Mouse (Mus musculus) macrophage (primary cell): ENCODE data around the gene 4930558K02Rik. TPM values are rescaled to one million over a fixed set of nuclear protein-coding genes. Genes with fewer than 3 reads are reported as not detected.
A peak's percentile ranks its signal among the peaks of the same experiment; 100 is the strongest.

Experiments used
- H3K27ac ChIP-seq: fragments of 350-480 bp; formaldehyde crosslinking; 2 replicates; pipeline ENCODE4 v1.9.0; 2021
- H3K36me3 ChIP-seq: fragments of 350-480 bp; formaldehyde crosslinking; 2 replicates; pipeline ENCODE4 v1.9.0; 2021; ENCODE audit errors: inconsistent target
- H3K4me3 ChIP-seq: fragments of 350-480 bp; formaldehyde crosslinking; 2 replicates; pipeline ENCODE4 v1.9.0; 2021; ENCODE audit errors: inconsistent target
- H3K79me2 ChIP-seq: fragments of 350-480 bp; formaldehyde crosslinking; 2 replicates; pipeline ENCODE4 v1.9.0; 2021; ENCODE audit errors: inconsistent target
- WGBS: methylation state at CpG from one replicate; pipeline ENCODE4 v1.1.7; 2026; ENCODE audit warnings: inconsistent platforms; ENCODE audit not compliant: missing documents; 5-methylcytosine and 5-hydroxymethylcytosine counted together
- polyA plus RNA-seq: library from polyadenylated mRNA; stranded (reverse); fragments of 250-400 nt; gene quantifications from 3 replicates; pipeline ENCODE4 v1.2.4, GENCODE M21; 2018; ENCODE audit warnings: inconsistent platforms

4930558K02Rik gene
- polyA plus RNA-seq, 1 experiment from 2014 or later = not detected

DNA sequence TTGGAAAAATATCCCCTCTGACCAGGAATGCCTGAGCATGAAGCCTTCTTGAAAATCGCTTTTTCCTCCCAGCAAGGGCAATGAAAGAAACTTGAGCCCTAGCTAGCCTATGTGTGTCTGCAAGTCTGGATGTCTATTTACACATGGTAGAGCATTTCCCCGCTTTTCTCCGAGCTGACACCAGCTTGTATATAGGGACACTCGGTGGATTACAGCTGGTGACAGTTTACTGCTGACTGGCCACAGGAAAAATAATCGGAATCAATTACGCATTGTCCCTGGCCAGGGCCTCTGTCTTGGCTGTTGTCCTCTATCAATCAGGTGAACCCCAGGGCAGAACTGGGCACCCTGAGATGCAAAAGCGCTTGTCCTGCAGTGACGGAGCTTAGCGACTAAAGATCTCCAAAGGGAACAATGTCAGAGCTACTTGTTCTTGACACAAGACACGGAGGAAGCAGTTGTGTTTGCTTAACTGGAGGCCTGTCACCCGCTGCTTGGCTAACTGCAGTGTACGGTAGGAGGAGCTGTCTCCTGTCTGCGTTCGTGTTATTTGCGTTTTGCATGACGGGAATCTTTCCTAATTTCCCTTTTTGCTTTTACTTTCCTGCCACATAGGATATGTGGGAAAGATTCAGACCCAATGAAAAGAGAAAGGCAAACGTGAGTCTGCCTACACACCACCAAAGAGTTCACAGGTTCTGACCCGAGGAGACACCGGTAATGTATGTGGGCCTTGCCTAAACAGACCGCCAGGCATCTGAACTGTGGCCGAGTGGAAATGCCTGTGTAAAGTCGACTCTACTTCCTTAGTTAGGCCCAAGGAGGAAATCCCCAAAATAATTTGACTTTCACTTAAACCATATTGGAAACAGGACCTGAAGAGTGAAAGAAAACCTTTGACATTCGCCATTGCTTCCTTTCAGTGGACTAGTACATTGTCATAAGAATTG lies 25.7 kb upstream of the 4930558K02Rik start:
- H3K36me3 ChIP-seq = no peaks in the 10 kb centered on the region
- H3K27ac ChIP-seq = peak overlapping the region; percentile 55
- H3K79me2 ChIP-seq = no peaks in the 10 kb centered on the region
- H3K4me3 ChIP-seq = peak overlapping the region; percentile 8; the same call in 1 of the 2 replicates
- 27% methylated on average over 23 of the region's 23 CpGs for WGBS

DNA sequence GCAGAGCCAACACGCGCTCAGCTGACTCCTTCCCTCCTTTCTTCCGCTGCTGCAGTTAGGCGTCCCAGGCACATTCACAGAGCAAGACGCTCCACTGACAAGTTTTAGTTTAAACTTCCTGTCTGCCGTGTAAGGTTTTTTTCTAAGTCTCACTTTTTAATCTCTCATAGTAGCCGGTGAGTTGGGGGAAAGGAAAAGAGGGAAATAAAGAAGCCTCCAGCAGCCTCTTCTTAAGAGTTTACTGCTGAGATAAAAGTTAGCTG lies 25.0 kb upstream of the 4930558K02Rik start:
- WGBS = 48% methylated on average over 7 of the region's 7 CpGs
- Histone ChIP-seq H3K27ac (no peak overlapping the region), H3K36me3 (no peaks in the 10 kb centered on the region), H3K4me3 (no peak overlapping the region), H3K79me2 (no peaks in the 10 kb centered on the region)

GRCm38 (mm10) chr1:162003729-162004517 lies 24.5 kb upstream of the 4930558K02Rik start:
- Histone ChIP-seq H3K36me3 (no peaks in the 10 kb centered on the region), H3K4me3 (no peak overlapping the region), H3K79me2 (no peaks in the 10 kb centered on the region), H3K27ac (no peak overlapping the region)
- WGBS = 74% methylated on average over 14 of the region's 14 CpGs

GRCm38 (mm10) chr1:162001328-162001727 lies 21.9 kb upstream of the 4930558K02Rik start:
- no peaks in the 10 kb centered on the region for H3K79me2 ChIP-seq
- 88% methylated on average over 7 of the region's 8 CpGs for WGBS
- no peaks in the 10 kb centered on the region for H3K36me3 ChIP-seq
- H3K4me3 ChIP-seq = no peak overlapping the region
- no peak overlapping the region for H3K27ac ChIP-seq

DNA sequence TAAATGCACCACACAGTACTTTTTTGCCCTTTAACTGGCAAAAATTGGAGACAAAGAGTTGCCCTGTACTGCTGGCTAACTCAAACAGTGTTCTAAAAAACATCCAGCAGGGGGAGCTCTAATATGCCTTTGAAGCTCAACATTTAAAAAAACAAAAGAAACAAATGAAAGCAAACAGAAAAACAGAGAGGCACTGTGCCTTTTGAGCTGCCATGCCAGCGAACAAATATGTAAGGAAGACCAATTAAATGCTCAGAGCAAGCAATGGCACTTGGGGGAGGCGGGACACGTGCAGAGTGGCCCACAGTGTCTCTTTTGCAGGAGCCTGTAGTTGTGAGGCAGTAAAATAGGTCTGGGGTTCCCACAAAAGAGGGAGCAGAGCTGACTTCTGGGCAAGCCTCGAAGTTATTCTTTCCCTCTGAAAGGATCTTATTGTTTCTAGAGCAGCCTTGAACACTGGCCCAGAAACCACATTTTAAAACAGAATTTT lies 20.5 kb upstream of the 4930558K02Rik start:
- no peak overlapping the region for H3K4me3 ChIP-seq
- H3K36me3 ChIP-seq = no peaks in the 10 kb centered on the region
- 16% methylated on average over 4 of the region's 4 CpGs for WGBS
- H3K27ac ChIP-seq = peak overlapping the region; percentile 82
- no peaks in the 10 kb centered on the region for H3K79me2 ChIP-seq

DNA sequence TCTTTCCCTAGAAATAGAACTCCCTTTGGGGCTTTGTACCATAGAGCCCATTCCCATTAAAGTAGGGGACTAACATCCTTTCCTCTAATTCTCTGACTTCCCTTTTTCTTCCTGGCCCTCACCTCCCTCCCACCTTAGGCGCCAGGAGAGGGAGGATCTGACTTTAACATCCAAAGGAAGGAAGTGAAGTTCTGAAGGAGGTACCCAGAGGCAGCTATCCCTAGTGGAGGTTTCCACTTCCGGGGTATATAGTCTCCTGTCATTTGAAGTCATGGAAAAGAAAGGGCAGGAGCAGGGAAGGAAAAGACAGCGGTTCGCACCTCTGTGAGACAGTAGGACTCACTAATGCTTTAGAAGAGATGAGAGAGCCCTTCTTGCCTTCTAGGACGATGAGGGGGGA lies 19.9 kb upstream of the 4930558K02Rik start:
- H3K36me3 ChIP-seq = no peaks in the 10 kb centered on the region
- no peak overlapping the region for H3K4me3 ChIP-seq
- peak overlapping the region; percentile 82 for H3K27ac ChIP-seq
- no peaks in the 10 kb centered on the region for H3K79me2 ChIP-seq
- 36% methylated on average over 5 of the region's 5 CpGs for WGBS

DNA sequence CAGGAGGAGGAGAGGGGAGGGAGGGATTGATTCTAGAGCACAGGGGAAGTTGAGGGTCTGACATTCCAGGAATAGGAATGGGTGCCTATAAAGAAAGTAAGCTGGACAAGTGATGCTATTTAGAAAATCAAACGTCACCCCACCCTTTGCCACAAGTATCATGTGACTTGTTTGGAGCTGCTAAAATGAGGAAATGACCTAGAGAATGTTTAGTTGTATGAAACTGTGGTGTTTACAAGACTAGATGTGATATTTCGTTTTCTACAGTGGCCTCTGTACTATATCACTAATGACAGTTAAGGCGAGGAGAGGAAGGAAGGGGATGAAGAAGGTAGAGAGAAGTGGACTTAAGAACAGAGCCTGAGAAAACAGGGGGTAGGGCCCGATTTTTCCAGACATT lies 19.3 kb upstream of the 4930558K02Rik start:
- Histone ChIP-seq H3K36me3 (no peaks in the 10 kb centered on the region), H3K27ac (peak overlapping the region; percentile 82), H3K79me2 (no peaks in the 10 kb centered on the region), H3K4me3 (no peak overlapping the region; the same call in 1 of the 2 replicates)
- whole genome bisulfite sequencing = 3% methylated on average over 4 of the region's 4 CpGs

DNA sequence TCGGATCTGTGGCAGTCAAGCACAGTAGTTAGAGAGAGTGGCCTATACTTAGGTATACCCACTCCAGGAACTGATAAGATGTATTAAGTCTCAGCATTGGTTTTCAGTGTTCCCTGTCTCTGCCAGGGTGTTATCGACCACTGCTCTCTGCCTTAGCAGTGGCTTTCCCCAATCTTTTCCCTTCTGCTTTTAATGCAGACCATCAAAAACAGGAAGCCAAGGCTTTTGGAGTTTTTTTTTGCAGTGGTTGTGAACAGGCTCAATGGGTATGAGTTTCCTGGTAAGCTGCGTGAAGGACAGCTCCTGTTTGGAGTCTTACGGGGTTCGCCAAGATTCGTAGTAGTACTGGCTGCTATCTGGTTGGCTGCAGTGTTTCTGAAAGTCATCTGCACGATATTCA lies 13.0 kb upstream of the 4930558K02Rik start:
- Histone ChIP-seq H3K4me3 (no peak overlapping the region), H3K27ac (no peak overlapping the region), H3K36me3 (no peaks in the 10 kb centered on the region), H3K79me2 (no peaks in the 10 kb centered on the region)
- WGBS = 32% methylated on average over 7 of the region's 7 CpGs

DNA sequence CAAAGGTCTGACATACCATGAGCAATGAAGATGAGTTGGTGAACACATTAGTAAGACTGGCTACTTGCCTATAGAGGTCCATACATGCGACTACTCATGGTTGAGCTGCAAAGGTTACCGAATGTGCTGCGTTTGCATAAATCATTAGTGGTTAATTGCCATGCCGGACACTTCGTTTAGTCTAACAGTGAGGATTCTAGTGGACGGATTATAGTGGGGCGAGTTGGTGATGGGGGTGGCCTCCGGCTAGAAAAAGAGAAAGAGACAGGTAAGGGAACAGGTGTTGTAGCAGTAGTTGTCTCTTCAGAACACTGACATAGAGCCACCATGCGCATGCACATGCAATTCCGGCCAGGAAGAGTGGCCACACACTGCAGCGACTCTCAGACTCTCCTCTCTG lies 12.4 kb upstream of the 4930558K02Rik start:
- no peaks in the 10 kb centered on the region for H3K79me2 ChIP-seq
- no peak overlapping the region for H3K4me3 ChIP-seq
- 98% methylated on average over 11 of the region's 11 CpGs for WGBS
- H3K27ac ChIP-seq = no peak overlapping the region
- no peaks in the 10 kb centered on the region for H3K36me3 ChIP-seq

DNA sequence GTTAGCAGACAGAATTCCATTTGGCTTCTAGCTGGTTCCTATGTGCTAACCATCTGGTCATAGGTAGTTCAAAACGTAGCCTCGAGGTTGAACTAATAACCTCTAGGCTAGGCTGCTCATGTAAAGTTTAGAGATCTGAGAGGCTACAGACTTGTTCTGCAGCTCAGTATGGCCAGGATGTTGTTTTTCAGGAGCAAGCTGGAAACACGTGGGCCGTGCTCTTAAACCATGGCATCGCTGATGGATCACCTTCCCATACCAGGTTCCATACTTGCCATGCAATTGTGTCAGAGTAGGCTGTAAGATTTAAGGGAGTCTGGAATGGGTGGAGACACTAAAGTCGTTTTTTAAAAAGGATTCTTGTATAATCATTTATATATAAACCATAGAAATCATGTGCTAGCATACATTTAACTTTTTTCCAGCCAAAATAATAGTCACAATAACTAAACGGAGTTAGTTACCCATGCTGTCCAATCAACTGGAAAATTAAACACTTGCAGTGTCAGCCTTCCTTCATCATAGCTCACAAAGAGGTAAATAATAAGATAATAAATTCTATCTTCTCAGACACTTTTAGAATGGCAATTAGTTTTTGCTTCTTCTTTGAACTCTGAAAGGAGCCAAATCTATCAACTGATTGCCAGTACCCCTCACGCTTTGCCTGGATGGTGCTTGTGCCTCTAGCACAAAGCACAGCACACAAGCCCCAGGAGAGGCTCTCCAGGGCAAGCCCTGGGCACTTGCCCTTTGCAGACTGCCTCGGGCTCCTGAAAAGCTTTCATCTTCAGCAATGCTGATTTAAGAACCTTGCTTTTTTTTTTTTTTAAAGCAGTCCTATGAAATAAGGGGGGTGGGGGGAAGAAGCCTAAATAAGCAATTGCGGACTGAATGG lies 11.5 kb upstream of the 4930558K02Rik start:
- H3K27ac ChIP-seq = no peak overlapping the region
- H3K79me2 ChIP-seq = no peaks in the 10 kb centered on the region
- no peak overlapping the region for H3K4me3 ChIP-seq
- WGBS = 93% methylated on average over 8 of the region's 10 CpGs
- H3K36me3 ChIP-seq = no peaks in the 10 kb centered on the region

- no peak overlapping the region for H3K4me3 ChIP-seq
- H3K79me2 ChIP-seq = no peaks in the 10 kb centered on the region
- no peak overlapping the region for H3K27ac ChIP-seq
- WGBS = 85% methylated on average over 4 of the region's 4 CpGs
- H3K36me3 ChIP-seq = no peaks in the 10 kb centered on the region
These were observed 4.6 kb upstream of the 4930558K02Rik start for GRCm38 (mm10) chr1:161983979-161984566.

- 89% methylated on average over 6 of the region's 6 CpGs for WGBS
- no peak overlapping the region for H3K27ac ChIP-seq
- H3K79me2 ChIP-seq = no peaks in the 10 kb centered on the region
- H3K4me3 ChIP-seq = no peak overlapping the region
- no peaks in the 10 kb centered on the region for H3K36me3 ChIP-seq
These were observed 4.0 kb upstream of the 4930558K02Rik start for GRCm38 (mm10) chr1:161983451-161983850.

GRCm38 (mm10) chr1:161980626-161981298 lies 1.3 kb upstream of the 4930558K02Rik start:
- no peak overlapping the region for H3K27ac ChIP-seq
- no peaks in the 10 kb centered on the region for H3K36me3 ChIP-seq
- H3K4me3 ChIP-seq = no peak overlapping the region
- H3K79me2 ChIP-seq = no peaks in the 10 kb centered on the region
- WGBS = 86% methylated on average over 9 of the region's 9 CpGs
